Mouse (Mus musculus) adrenal gland, postnatal 4 days (tissue): ENCODE data around the gene Pdpn. TPM values are rescaled to one million over a fixed set of nuclear protein-coding genes. Genes with fewer than 3 reads are reported as not detected.
A peak's percentile ranks its signal among the peaks of the same experiment; 100 is the strongest.
"Not testable (repeated sequence)": the region's sequence is repeated elsewhere in the genome, so short reads cannot be mapped to it uniquely, and the experiment has no call there.

Experiments used
- DNase-seq, 2 experiments: peaks; one replicate each; pipeline ENCODE4 v3.0.0; 2021 to 2022; ENCODE audit warnings: low spot score in 2 of 2, mixed read lengths in 2 of 2
- long read RNA-seq, 2 experiments: library from polyadenylated mRNA; stranded (forward); transcript quantifications; one replicate each; pipeline ENCODE4 v2.0.0; 2021
- total RNA-seq, 2 experiments: library from RNA; stranded (reverse); gene quantifications; 2 replicates each; pipeline ENCODE4 v1.2.3; 2021

The Pdpn gene
- total RNA-seq = 10 to 100 TPM; 11.1 to 14.8 TPM
- long read RNA-seq, experiment 1, partial matches to known transcripts = 1 of 1 reads
- long read RNA-seq, experiment 1, other reads (novel, unspliced or antisense) = 0 of 1 reads
- long read RNA-seq, experiment 2, partial matches to known transcripts = 0 of 6 reads
- long read RNA-seq, experiment 2, other reads (novel, unspliced or antisense) = 2 of 6 reads

DNA sequence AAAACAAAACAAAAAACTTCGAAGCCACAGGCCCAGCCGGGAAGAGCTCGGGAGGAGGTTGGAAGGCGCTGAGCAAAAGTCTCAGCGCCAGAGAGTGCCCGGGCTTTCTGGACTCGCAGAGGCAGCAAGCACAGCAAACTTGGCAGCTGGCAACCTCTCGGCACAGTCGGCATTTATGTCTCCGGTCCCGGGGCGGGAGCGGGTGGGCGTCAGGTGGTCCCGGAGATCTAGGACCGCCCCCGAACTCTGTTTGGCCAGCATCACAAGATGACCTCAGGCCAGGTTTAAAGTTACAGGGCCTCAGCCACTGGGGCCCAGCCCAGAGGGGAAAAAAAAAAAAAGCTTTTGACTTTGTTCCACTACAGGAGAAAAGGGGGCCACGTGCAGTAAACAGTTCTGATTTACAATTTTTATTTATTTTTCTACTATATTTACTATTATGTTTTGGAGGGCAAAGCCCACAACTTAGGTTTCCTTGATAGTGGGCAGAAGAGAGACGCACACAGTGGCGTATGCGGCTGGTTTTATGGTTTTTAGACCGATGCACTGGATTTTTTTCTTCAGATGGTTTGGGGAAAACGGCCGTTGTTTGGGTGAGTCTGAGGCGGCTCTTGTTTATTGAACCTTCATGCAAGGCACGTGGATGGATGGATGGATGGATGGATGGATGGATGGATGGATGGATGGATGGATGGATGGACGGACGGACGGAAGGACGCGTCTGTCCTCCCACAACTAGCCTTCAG lies at the start of gene Pdpn:
Gene Pdpn (minus strand): TSS at position 240 of the 746 bp plus-strand sequence.
- no peak for DNase-seq

DNA sequence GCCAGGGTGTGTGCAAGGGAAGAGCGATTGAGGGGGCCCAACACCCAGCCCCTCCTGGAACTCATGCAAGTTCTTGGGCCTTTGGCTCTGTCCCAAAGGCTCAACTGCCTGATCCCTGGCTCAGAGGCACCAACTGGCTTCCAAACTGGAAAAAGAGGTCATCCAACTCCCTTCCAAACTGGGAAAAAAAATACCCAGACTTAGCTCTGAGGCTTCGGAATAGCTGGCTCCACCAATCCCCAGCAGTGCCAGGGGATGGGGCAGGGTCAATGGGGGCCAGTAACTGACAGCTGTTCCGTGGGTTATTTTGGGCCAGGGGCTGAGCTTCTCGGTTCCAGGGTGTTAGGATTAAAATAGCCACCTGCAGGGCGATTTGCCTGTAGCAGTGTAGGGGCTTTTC lies 49.3 kb upstream of the Pdpn start:
- DNase-seq = no peak

GRCm38 (mm10) chr4:143345491-143345890 lies 46.1 kb upstream of the Pdpn start:
- not testable (repeated sequence) for DNase-seq

GRCm38 (mm10) chr4:143341470-143341869 lies 42.1 kb upstream of the Pdpn start:
- no peak for DNase-seq

DNA sequence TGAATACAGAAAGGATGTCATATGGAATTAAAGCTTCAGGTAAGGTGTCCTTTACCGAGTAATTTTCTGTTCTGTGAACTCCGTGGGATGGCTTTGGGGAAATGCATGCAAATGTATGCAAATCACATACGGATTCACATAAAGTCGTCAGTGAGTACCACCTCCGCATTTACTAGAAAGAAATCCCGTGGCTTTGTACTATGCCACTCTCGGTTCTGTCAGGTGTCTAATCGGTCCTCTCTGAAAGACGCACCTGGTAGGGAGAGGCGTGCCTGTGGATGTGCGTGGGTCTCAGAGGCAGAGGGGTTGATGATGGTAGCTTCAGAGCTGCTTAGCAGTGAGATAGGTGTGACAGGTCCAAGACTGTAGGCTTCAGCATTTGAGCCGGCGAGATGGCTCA lies 40.4 kb upstream of the Pdpn start:
- no peak for DNase-seq

DNA sequence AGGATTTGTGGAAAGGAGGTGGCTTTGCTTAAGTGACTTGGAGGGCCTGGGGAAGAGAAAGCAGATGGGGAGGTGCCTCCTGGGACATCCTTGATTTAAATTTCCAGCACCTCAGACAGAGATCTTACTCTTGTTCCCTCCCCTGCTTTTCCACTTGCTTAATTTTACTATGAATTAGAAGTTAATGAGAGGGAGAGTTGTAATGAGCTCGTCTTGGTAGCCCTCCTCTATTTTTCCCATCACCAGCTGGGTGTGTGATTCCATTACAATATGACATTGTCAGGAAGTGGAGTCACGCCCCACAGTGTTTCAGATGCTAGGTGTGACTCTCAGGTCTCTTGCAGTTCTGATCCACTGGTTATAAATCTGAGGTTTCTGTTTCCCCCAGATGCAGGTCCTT lies 36.7 kb upstream of the Pdpn start:
- no peak for DNase-seq

GRCm38 (mm10) chr4:143334995-143335394 lies 35.6 kb upstream of the Pdpn start:
- no peak for DNase-seq

DNA sequence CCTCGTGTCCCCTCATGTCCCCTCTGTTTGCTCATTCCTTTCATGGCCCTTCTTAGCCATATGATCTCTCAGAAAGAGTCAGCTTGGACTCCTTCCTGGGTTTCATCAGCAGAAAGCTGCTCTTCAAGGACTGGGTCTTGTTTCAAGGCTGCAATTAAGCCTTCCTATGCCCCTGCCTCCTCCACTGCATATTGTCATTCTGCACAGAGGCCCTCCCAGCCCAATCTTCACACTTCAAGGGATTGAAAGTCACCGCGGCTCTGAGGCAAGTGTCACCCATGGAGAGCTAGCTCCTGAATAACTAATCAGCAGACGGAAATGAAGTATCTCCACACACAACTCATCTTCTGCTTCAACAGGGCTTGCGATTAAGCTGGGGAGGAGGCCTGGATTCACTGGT lies 34.8 kb upstream of the Pdpn start:
- DNase-seq = no peak

DNA sequence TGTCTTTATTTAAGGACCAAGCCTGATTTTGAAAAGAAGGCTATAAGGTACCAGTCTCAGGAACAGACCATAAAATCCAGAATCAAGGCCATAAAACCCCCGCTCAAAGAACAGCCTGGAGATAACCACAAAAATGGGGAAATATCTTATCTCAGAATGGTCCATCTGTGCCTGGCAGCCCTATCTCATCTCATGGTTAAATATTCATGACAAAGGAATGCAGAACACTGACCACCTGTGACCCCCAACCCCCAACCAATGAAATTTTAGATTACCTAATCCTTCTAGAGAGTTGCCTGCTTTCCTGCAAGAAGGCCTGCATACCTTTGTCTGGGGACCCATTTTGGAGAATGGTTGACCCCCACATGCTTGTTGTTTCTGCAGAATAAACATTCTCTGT lies 32.4 kb upstream of the Pdpn start:
- DNase-seq = no peak

DNA sequence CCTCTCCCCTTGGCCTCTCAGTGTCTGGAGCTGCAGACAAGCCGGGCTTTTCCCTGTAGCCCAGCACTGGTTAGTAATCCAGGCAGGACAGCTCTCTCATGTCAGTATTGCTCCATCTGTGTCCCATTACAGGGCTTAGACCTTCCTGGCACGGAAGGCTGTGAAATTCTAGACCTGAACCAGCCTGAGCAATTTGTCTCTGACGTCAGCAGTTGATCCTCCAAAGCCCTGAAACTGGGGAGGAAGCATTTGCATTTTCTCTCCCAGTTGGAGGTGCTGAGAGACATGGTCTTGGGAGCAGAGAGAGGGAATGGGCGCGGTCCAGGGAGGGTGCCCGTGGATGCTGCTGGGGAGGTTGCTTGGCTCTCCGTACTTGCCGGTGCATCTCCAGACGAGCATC lies 31.2 kb upstream of the Pdpn start:
- no peak for DNase-seq

- peak; percentile 54 to 58 for DNase-seq
These were observed 26.2 kb upstream of the Pdpn start for GRCm38 (mm10) chr4:143325625-143325941.

DNA sequence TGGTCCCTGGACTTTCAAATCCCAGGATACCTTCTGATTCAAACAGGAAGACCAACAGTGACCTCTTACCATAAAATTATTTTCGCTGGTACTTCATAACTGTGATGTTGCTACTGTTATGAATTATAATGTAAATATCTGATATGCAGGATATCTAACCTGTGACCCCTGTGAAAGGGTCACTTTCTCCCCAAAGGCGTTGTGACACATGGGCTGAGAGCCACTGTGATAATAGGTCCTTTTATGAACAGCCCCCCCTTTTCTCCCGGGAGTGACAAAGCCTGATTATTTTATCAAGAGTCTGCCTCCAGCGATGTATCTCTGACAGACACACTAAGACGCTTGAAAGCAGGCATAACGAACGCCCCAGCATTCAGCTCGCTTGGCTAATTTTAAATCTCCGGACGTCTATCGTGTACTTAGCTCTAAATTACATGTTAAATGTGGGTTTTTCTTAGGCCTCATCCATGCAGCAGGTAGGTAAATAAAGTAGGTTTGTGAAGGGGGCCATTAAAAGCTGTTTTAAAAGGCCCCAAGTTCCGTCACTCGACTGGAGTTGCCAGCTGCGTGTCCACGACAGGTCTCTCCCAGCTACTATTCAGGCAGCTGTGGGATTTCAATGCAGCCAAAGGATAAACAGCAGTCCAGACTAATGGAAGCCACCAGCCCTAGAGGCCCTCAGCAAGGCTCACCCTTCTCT lies 25.7 kb upstream of the Pdpn start:
- DNase-seq = no peak

DNA sequence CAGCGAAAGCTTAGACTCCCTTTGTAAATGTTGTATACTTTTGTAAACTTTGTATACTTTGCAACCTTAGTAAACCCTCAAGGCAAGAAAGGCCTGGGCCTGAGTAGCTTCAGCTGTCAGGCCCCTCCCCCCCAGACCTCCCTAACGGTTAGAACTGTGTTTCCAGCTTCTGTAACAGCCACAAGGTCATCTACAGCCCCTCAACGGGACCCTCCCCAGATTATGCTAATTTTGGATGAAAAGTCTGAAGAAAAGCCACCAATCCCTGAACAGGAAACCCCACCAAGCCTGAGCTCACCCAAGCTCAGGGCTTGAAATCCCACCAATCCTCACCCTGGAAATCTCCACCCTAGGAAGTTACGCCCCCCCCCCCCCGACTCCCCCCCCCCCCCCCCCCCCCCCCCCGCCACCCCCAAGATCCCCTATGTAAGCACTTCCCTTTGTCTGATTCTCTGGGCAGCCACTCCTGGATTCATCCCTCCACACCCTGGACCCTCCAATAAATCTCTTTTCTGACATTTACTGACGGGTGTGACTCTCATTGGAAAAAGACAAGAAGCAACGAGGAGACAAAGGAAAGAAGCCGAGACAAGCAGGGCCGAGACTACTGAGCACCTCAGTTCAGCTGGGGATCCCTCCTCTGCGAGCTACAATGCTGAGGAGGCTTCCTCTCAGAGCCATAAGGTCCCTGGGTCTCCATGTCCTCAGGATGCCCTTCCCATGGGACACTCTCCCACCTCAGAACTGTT lies 25.0 kb upstream of the Pdpn start:
- DNase-seq = no peak

DNA sequence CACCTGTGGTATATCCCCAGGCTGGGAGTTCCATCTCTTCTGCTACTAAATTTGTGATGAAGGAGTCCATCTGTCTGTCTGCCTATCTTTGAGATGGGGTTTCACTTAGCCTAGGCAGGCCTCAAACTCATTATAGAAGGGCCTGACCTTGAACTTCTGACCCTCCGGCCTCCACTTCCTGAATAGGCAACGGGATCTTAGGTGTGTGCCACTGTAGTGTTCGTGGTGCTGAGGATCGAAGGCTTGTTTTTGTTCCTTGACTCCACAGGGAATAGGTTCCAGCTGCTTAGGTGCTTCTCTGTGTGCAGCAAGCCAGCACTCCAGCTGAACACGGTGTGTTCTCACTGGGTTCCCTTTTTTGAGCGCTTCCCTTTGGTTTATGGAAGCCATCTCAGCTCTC lies 13.9 kb upstream of the Pdpn start:
- DNase-seq = no peak

GRCm38 (mm10) chr4:143311341-143311740 lies 12.0 kb upstream of the Pdpn start:
- DNase-seq = no peak

- DNase-seq = no peak
These were observed 6.8 kb upstream of the Pdpn start for GRCm38 (mm10) chr4:143305987-143306772.

GRCm38 (mm10) chr4:143305031-143305430 lies 5.7 kb upstream of the Pdpn start:
- DNase-seq = no peak

- no peak for DNase-seq
These were observed 3.0 kb upstream of the Pdpn start for GRCm38 (mm10) chr4:143302279-143302890.

GRCm38 (mm10) chr4:143301875-143302274 lies 2.5 kb upstream of the Pdpn start:
- no peak for DNase-seq

- no peak for DNase-seq
These were observed 1.7 kb upstream of the Pdpn start for GRCm38 (mm10) chr4:143301042-143301441.
